Mouse (Mus musculus) hindlimb bud, embryonic 11.5 days (tissue): Measurements from ENCODE around the gene Epb41l4b.

Experiments
- DNase-seq: peaks from one replicate; pipeline ENCODE4 v3.0.0-alpha.2; 2012; ENCODE audit warnings: low read depth, low spot score; ENCODE audit errors: extremely low spot score

Epb41l4b gene

GRCm38 (mm10) chr4:57143026-57143937, at the start of gene Epb41l4b:
TSS of gene Epb41l4b (minus strand) at chr4:57143437.
- no peak for DNase-seq

GRCm38 (mm10) chr4:57191543-57192283, 48.5 kb upstream of the Epb41l4b start:
- no peak for DNase-seq

GRCm38 (mm10) chr4:57189881-57190280, 46.6 kb upstream of the Epb41l4b start:
- no peak for DNase-seq

- DNase-seq = no peak
Observed at GRCm38 (mm10) chr4:57186035-57186434, 42.8 kb upstream of the Epb41l4b start.

GRCm38 (mm10) chr4:57185462-57185861, 42.2 kb upstream of the Epb41l4b start:
- DNase-seq = no peak

GRCm38 (mm10) chr4:57183493-57183892, 40.3 kb upstream of the Epb41l4b start:
- DNase-seq = no peak

- DNase-seq = no peak
Observed at GRCm38 (mm10) chr4:57181538-57181937, 38.3 kb upstream of the Epb41l4b start.

- DNase-seq = no peak
Observed at GRCm38 (mm10) chr4:57178881-57179280, 35.6 kb upstream of the Epb41l4b start.

- no peak for DNase-seq
Observed at GRCm38 (mm10) chr4:57175329-57175728, 32.1 kb upstream of the Epb41l4b start.

GRCm38 (mm10) chr4:57172861-57173260, 29.6 kb upstream of the Epb41l4b start:
- no peak for DNase-seq

- DNase-seq = no peak
Observed at GRCm38 (mm10) chr4:57171817-57172216, 28.6 kb upstream of the Epb41l4b start.

GRCm38 (mm10) chr4:57168680-57169079, 25.4 kb upstream of the Epb41l4b start:
- no peak for DNase-seq

GRCm38 (mm10) chr4:57168277-57168676, 25.0 kb upstream of the Epb41l4b start:
- DNase-seq = no peak

GRCm38 (mm10) chr4:57166922-57167870, 24.0 kb upstream of the Epb41l4b start:
- no peak for DNase-seq

- DNase-seq = no peak
Observed at GRCm38 (mm10) chr4:57165654-57166053, 22.4 kb upstream of the Epb41l4b start.

GRCm38 (mm10) chr4:57164578-57165210, 21.5 kb upstream of the Epb41l4b start:
- DNase-seq = no peak

- DNase-seq = no peak
Observed at GRCm38 (mm10) chr4:57162789-57163722, 19.8 kb upstream of the Epb41l4b start.

- no peak for DNase-seq
Observed at GRCm38 (mm10) chr4:57160571-57160970, 17.3 kb upstream of the Epb41l4b start.

GRCm38 (mm10) chr4:57156549-57157169, 13.4 kb upstream of the Epb41l4b start:
- no peak for DNase-seq
